Mouse (Mus musculus) forelimb bud, embryonic 11.5 days (tissue): ENCODE data around the gene Unc80.

Experiments
- DNase-seq: peaks from one replicate; pipeline ENCODE4 v3.0.0-alpha.2; 2012; ENCODE audit warnings: low read depth, low spot score

Unc80 gene

GRCm38 (mm10) chr1:66704523-66704922 lies 236.4 kb downstream of the Unc80 start:
- DNase-seq: no peak

- DNase-seq: no peak
Observed at GRCm38 (mm10) chr1:66712859-66713258, 244.7 kb downstream of the Unc80 start.

- no peak for DNase-seq
Observed at GRCm38 (mm10) chr1:66730581-66730980, 262.4 kb downstream of the Unc80 start.
